Mouse (Mus musculus) hindbrain, embryonic 14.5 days (tissue): Measurements from ENCODE around the gene Tmtc2. TPM values are rescaled to one million over a fixed set of nuclear protein-coding genes. Genes with fewer than 3 reads are reported as not detected.
A peak's percentile ranks its signal among the peaks of the same experiment; 100 is the strongest.

Experiments
- ATAC-seq: fragments of 200-750 bp; cut with Nextera tagmentation; 2 replicates; pipeline ENCODE4 v1.8.0; 2017; ENCODE audit warnings: moderate number of reproducible peaks, mild to moderate bottlenecking, moderate TSS enrichment, moderate library complexity; ENCODE audit not compliant: low FRiP score
- DNase-seq: peaks from one replicate; pipeline ENCODE4 v3.0.0-alpha.2; 2015; ENCODE audit warnings: low spot score
- H3K27ac ChIP-seq: fragments of 300-500 bp; sonication (generic); 2 replicates; pipeline ENCODE4 v1.5.1; 2014; ENCODE audit warnings: mild to moderate bottlenecking, moderate library complexity
- H3K27me3 ChIP-seq: fragments of 300-500 bp; sonication (generic); 2 replicates; pipeline ENCODE4 v1.6.1; 2014; ENCODE audit warnings: mild to moderate bottlenecking, low read length, mixed read lengths; ENCODE audit not compliant: control insufficient read depth, insufficient read depth
- H3K36me3 ChIP-seq: fragments of 300-500 bp; sonication (generic); replicated peaks from 2 replicates; pipeline ENCODE4 v1.6.1; 2014; ENCODE audit not compliant: control insufficient read depth, insufficient read depth
- H3K4me1 ChIP-seq: fragments of 300-500 bp; sonication (generic); replicated peaks from 2 replicates; pipeline ENCODE4 v1.6.1; 2014; ENCODE audit warnings: antibody characterized with exemption, low read length, mixed read lengths; ENCODE audit not compliant: control insufficient read depth, insufficient read depth
- H3K4me2 ChIP-seq: fragments of 300-500 bp; sonication (generic); replicated peaks from 2 replicates; pipeline ENCODE4 v1.6.1; 2014; ENCODE audit warnings: mild to moderate bottlenecking, moderate library complexity
- H3K4me3 ChIP-seq: fragments of 300-500 bp; sonication (generic); replicated peaks from 2 replicates; pipeline ENCODE4 v1.5.1; 2014; ENCODE audit warnings: mild to moderate bottlenecking, low read length
- H3K9ac ChIP-seq: fragments of 300-500 bp; sonication (generic); 2 replicates; pipeline ENCODE4 v1.6.1; 2014
- H3K9me3 ChIP-seq: fragments of 300-500 bp; sonication (generic); 2 replicates; pipeline ENCODE4 v1.6.1; 2016; ENCODE audit warnings: low read length; ENCODE audit not compliant: control insufficient read depth
- WGBS: fragments of 180-500 bp; shearing (Covaris S2); extraction: QIAGEN DNeasy Blood & Tissue Kit; methylation state at CpG from one replicate; pipeline ENCODE4 v1.1.7; 2014; 5-methylcytosine and 5-hydroxymethylcytosine counted together
- polyA plus RNA-seq: library from polyadenylated mRNA; unstranded; fragments of >200 nt; fragmentation: Nextera tagmentation; extraction: Ambion mirVana; gene quantifications from 2 replicates; pipeline ENCODE4 v1.2.1, GENCODE M21; 2014

Gene Tmtc2
- polyA plus RNA-seq, 1 experiment from 2014 or later: 7.3 TPM

- Histone ChIP-seq H3K9me3 (no peaks in the 10 kb centered on the region), H3K27me3 (no peaks in the 10 kb centered on the region), H3K4me2 (no peak overlapping the region), H3K36me3 (no peaks in the 10 kb centered on the region), H3K9ac (no peak overlapping the region), H3K4me3 (no peak overlapping the region), H3K4me1 (no peaks in the 10 kb centered on the region), H3K27ac (no peak overlapping the region)
- 78% methylated on average over 5 of the region's 5 CpGs for WGBS
- DNase-seq (no peak), ATAC-seq (no peak)
Measured at GRCm38 (mm10) chr10:105557581-105557980, 16.7 kb downstream of the Tmtc2 start.

- Histone ChIP-seq H3K9me3 (no peaks in the 10 kb centered on the region), H3K4me1 (no peaks in the 10 kb centered on the region), H3K27me3 (no peaks in the 10 kb centered on the region), H3K36me3 (no peaks in the 10 kb centered on the region), H3K9ac (no peak overlapping the region), H3K4me2 (no peak overlapping the region), H3K4me3 (no peak overlapping the region), H3K27ac (no peak overlapping the region)
- DNase-seq (no peak), ATAC-seq (no peak)
- WGBS: 83% methylated on average over 6 of the region's 6 CpGs
Measured at GRCm38 (mm10) chr10:105556890-105557572, 17.2 kb downstream of the Tmtc2 start.

- Histone ChIP-seq H3K27me3 (no peaks in the 10 kb centered on the region), H3K4me2 (no peak overlapping the region), H3K9ac (no peak overlapping the region), H3K4me3 (no peak overlapping the region), H3K4me1 (no peaks in the 10 kb centered on the region), H3K9me3 (no peaks in the 10 kb centered on the region), H3K36me3 (no peaks in the 10 kb centered on the region), H3K27ac (no peak overlapping the region)
- ATAC-seq (no peak), DNase-seq (no peak)
- 85% methylated on average over 2 of the region's 2 CpGs for WGBS
Measured at GRCm38 (mm10) chr10:105554153-105554552, 20.1 kb downstream of the Tmtc2 start.

GRCm38 (mm10) chr10:105548040-105548439 lies 26.2 kb downstream of the Tmtc2 start:
- 98% methylated on average over 2 of the region's 2 CpGs for WGBS
- no peak overlapping the region for H3K9ac ChIP-seq
- no peaks in the 10 kb centered on the region for H3K27me3 ChIP-seq
- no peak overlapping the region for H3K4me2 ChIP-seq
- no peak overlapping the region for H3K4me3 ChIP-seq
- no peaks in the 10 kb centered on the region for H3K36me3 ChIP-seq
- ATAC-seq (no peak), DNase-seq (no peak)
- no peak overlapping the region for H3K27ac ChIP-seq
- H3K9me3 ChIP-seq: no peaks in the 10 kb centered on the region
- no peaks in the 10 kb centered on the region for H3K4me1 ChIP-seq

GRCm38 (mm10) chr10:105544004-105545003 lies 29.9 kb downstream of the Tmtc2 start:
- Histone ChIP-seq H3K9me3 (no peaks in the 10 kb centered on the region), H3K9ac (no peak overlapping the region), H3K4me3 (no peak overlapping the region), H3K4me2 (no peak overlapping the region), H3K4me1 (no peaks in the 10 kb centered on the region), H3K27me3 (no peaks in the 10 kb centered on the region), H3K36me3 (no peaks in the 10 kb centered on the region), H3K27ac (no peak overlapping the region)
- no peak for DNase-seq
- WGBS: 82% methylated on average over 2 of the region's 2 CpGs
- ATAC-seq: no peak

GRCm38 (mm10) chr10:105542081-105542480 lies 32.2 kb downstream of the Tmtc2 start:
- no peak overlapping the region for H3K27ac ChIP-seq
- H3K9me3 ChIP-seq: no peaks in the 10 kb centered on the region
- WGBS: 94% methylated on average over 6 of the region's 6 CpGs
- H3K4me3 ChIP-seq: no peak overlapping the region
- H3K27me3 ChIP-seq: no peaks in the 10 kb centered on the region
- no peaks in the 10 kb centered on the region for H3K36me3 ChIP-seq
- ATAC-seq (no peak), DNase-seq (no peak)
- H3K9ac ChIP-seq: no peak overlapping the region
- no peaks in the 10 kb centered on the region for H3K4me1 ChIP-seq
- H3K4me2 ChIP-seq: no peak overlapping the region

GRCm38 (mm10) chr10:105539697-105540096 lies 34.6 kb downstream of the Tmtc2 start:
- H3K27me3 ChIP-seq: no peaks in the 10 kb centered on the region
- no peak overlapping the region for H3K9ac ChIP-seq
- no peak for DNase-seq
- H3K36me3 ChIP-seq: no peaks in the 10 kb centered on the region
- no peak overlapping the region for H3K4me3 ChIP-seq
- no peak for ATAC-seq
- WGBS: 43% methylated on average over 5 of the region's 5 CpGs
- peak overlapping the region; percentile 10; the same call in 1 of the 2 replicates for H3K27ac ChIP-seq
- H3K9me3 ChIP-seq: no peaks in the 10 kb centered on the region
- H3K4me1 ChIP-seq: no peaks in the 10 kb centered on the region
- H3K4me2 ChIP-seq: no peak overlapping the region

- no peak for ATAC-seq
- Histone ChIP-seq H3K27ac (no peak overlapping the region), H3K9me3 (no peaks in the 10 kb centered on the region), H3K4me2 (no peak overlapping the region), H3K36me3 (no peaks in the 10 kb centered on the region), H3K9ac (no peak overlapping the region), H3K4me1 (no peaks in the 10 kb centered on the region), H3K27me3 (no peaks in the 10 kb centered on the region), H3K4me3 (no peak overlapping the region)
- no peak for DNase-seq
- WGBS: 90% methylated on average over 4 of the region's 4 CpGs
Measured at GRCm38 (mm10) chr10:105536910-105537309, 37.3 kb downstream of the Tmtc2 start.

GRCm38 (mm10) chr10:105535848-105536247 lies 38.4 kb downstream of the Tmtc2 start:
- ATAC-seq (no peak), DNase-seq (no peak)
- no peaks in the 10 kb centered on the region for H3K9me3 ChIP-seq
- H3K36me3 ChIP-seq: no peaks in the 10 kb centered on the region
- no peak overlapping the region for H3K27ac ChIP-seq
- H3K9ac ChIP-seq: no peak overlapping the region
- H3K27me3 ChIP-seq: no peaks in the 10 kb centered on the region
- H3K4me2 ChIP-seq: no peak overlapping the region
- peaks cover 5% of the 10 kb centered on the region; the same call in 1 of the 2 replicates for H3K4me1 ChIP-seq
- no peak overlapping the region for H3K4me3 ChIP-seq
